Mouse (Mus musculus) embryo, embryonic 11.5 days (tissue): Measurements from ENCODE around the gene Fam160a1.
A peak's percentile ranks its signal among the peaks of the same experiment; 100 is the strongest.

ENCODE experiments used
- DNase-seq: peaks from one replicate; pipeline ENCODE4 v3.0.0-alpha.2; 2012; ENCODE audit warnings: low read depth, low spot score

Fam160a1 gene

GRCm38 (mm10) chr3:85827283-85827682, 10.2 kb upstream of the Fam160a1 start:
- DNase-seq = no peak

- no peak for DNase-seq
These were observed 3.9 kb upstream of the Fam160a1 start for GRCm38 (mm10) chr3:85820839-85821548.

GRCm38 (mm10) chr3:85819319-85819718, 2.2 kb upstream of the Fam160a1 start:
- no peak for DNase-seq

- DNase-seq = no peak
These were observed 2.9 kb downstream of the Fam160a1 start for GRCm38 (mm10) chr3:85814241-85814640.

GRCm38 (mm10) chr3:85813101-85814014, 3.7 kb downstream of the Fam160a1 start:
- DNase-seq = no peak

GRCm38 (mm10) chr3:85812010-85812409, 5.1 kb downstream of the Fam160a1 start:
- no peak for DNase-seq

GRCm38 (mm10) chr3:85793166-85793565, 23.9 kb downstream of the Fam160a1 start:
- no peak for DNase-seq

GRCm38 (mm10) chr3:85789748-85790147, 27.3 kb downstream of the Fam160a1 start:
- no peak for DNase-seq

- DNase-seq = no peak
These were observed 30.6 kb downstream of the Fam160a1 start for GRCm38 (mm10) chr3:85786501-85786900.

GRCm38 (mm10) chr3:85780906-85781305, 36.2 kb downstream of the Fam160a1 start:
- no peak for DNase-seq

- DNase-seq = no peak
These were observed 36.8 kb downstream of the Fam160a1 start for GRCm38 (mm10) chr3:85780332-85780731.

- no peak for DNase-seq
These were observed 39.2 kb downstream of the Fam160a1 start for GRCm38 (mm10) chr3:85777841-85778240.

- DNase-seq = no peak
These were observed 39.7 kb downstream of the Fam160a1 start for GRCm38 (mm10) chr3:85777356-85777755.

GRCm38 (mm10) chr3:85776707-85777106, 40.4 kb downstream of the Fam160a1 start:
- peak; percentile 11 for DNase-seq

GRCm38 (mm10) chr3:85776126-85776525, 41.0 kb downstream of the Fam160a1 start:
- no peak for DNase-seq

- no peak for DNase-seq
These were observed 43.2 kb downstream of the Fam160a1 start for GRCm38 (mm10) chr3:85773886-85774285.

GRCm38 (mm10) chr3:85773425-85773824, 43.7 kb downstream of the Fam160a1 start:
- DNase-seq = no peak

GRCm38 (mm10) chr3:85764937-85765337, 52.2 kb downstream of the Fam160a1 start:
- DNase-seq = no peak

GRCm38 (mm10) chr3:85764008-85764834, 52.9 kb downstream of the Fam160a1 start:
- DNase-seq = no peak

- no peak for DNase-seq
These were observed 59.1 kb downstream of the Fam160a1 start for GRCm38 (mm10) chr3:85757944-85758343.

GRCm38 (mm10) chr3:85757435-85757834, 59.7 kb downstream of the Fam160a1 start:
- no peak for DNase-seq

- no peak for DNase-seq
These were observed 67.7 kb downstream of the Fam160a1 start for GRCm38 (mm10) chr3:85749348-85749747.
